Mouse (Mus musculus): ENCODE measurements at regions not wholly inside any gene's neighbourhood (a gene's known extent, or its start where the extent isn't known, plus 50 kb on each side); places are given as distances from the start of the nearest gene placed in this dataset.

DNA sequence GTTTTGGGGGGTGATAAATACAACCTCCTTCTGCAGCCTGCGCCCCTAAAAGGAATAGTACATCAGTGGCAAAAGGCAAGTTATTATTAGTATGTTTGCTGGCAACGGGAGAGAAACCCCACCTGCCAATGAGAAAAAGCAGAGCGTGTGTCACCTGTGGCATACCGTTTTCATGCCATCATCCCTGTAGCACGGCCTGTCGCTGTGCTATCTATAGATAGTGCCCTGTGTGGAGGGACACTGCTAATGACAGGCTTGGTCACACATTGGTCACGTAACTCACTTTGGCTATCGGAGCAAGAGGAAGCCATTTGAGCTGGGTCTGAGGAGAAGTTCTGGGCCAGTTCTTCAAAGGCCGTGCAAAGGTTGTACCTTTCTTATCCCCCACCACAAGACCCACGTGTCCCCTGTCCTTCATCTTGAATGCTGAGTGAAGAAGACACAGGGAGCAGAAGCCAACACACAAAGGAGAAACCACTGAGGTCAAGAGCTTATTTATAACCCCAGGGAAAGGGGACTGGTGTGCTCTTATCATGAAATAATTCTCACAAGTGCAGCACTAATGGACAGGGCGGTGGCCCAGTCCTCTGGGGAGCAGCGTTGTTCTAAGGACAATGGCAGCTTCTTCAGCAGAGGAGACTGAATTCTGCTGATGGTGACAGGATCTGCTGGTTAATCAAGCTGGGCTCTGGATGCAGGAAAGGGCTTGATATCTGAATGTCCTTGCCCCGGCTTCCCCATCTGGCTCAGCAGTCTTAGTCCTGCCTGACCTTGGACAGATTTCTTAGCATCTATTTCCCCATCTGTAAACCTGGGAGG lies 51.9 kb upstream of the Slc38a2 start:
- DNase-seq (ENCODE audit: low read depth in 3 of 3, low spot score in 3 of 3) (no peak), ATAC-seq (ENCODE audit: insufficient read depth) (no peak)
- H3K4me3 ChIP-seq (ENCODE audit: insufficient read depth in 1 of 2, low read depth in 2 of 2, low read length in 2 of 2), result no peak overlapping the region
- no peak for TF ChIP-seq CTCF (IDR thresholded peaks at IDR 0.05; ENCODE audit: low read depth)
- TF ChIP-seq EP300 (IDR thresholded peaks at IDR 0.05; ENCODE audit: low read depth), result no peak
- H3K9me3 ChIP-seq (ENCODE audit: control insufficient read depth, low read length), result no peaks in the 10 kb centered on the region
- H3K27ac ChIP-seq, result no peak overlapping the region
- no peaks in the 10 kb centered on the region for H3K27me3 ChIP-seq (ENCODE audit: control insufficient read depth, insufficient read depth, low read length)
- H3K36me3 ChIP-seq (replicated peaks; ENCODE audit: control insufficient read depth, insufficient read depth, low read depth), result no peaks in the 10 kb centered on the region
- 55% methylated on average over 13 of the region's 13 CpGs for WGBS (ENCODE audit: insufficient replicate concordance)
- H3K9ac ChIP-seq (replicated peaks), result no peak overlapping the region
- H3K4me2 ChIP-seq (ENCODE audit: low read depth), result no peak overlapping the region
- H3K4me1 ChIP-seq (replicated peaks; ENCODE audit: control insufficient read depth in 2 of 2, insufficient read depth in 2 of 2, low read length in 1 of 2), result peaks cover 0 to 3% of the 10 kb centered on the region in 2 experiments; a peak in 2 of 4 replicates

DNA sequence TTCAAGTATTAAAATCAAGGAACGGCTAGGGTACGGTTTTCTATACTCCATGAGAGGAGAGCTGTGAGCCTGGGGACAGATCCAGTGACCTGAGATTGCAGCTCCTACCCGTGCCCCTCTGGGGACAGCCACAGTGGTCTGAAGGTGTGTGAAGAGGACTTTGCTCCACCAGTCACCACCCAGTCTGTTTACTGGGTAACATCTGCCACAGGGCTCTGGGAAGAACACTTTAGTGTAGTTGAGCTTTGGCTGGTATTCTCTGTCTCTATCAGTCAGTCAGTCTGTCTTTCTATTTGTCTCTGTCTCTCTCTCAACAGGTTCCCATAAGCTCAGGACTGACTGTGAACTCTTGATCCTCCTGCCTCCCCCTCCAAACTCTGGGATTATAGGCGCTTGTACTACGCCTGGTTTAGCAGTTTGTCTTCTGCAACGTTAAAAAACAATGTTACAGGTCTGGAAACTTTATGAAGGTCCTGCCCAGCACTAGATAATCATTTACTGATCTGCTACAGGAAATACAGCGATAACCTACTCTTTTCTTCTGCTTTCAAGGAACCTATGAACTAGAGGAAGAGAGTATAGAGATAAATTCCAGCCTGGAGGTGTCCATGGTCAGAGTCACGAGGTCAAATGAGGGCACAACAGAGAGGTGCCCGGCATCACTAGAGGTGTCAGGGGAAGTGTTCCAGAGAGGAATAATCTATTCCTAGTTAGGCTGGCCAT lies 50.2 kb upstream of the Slc38a2 start:
- H3K27ac ChIP-seq, result no peak overlapping the region
- 48% methylated on average over 9 of the region's 9 CpGs for WGBS (ENCODE audit: insufficient replicate concordance)

More for the DNA sequence above, 50.2 kb upstream of the Slc38a2 start:
- no peak for DNase-seq (ENCODE audit: low read depth in 3 of 3, low spot score in 3 of 3)
- ATAC-seq (ENCODE audit: insufficient read depth), result no peak
- H3K36me3 ChIP-seq (replicated peaks; ENCODE audit: control insufficient read depth, insufficient read depth, low read depth), result no peaks in the 10 kb centered on the region
- no peaks in the 10 kb centered on the region for H3K9me3 ChIP-seq (ENCODE audit: control insufficient read depth, low read length)
- TF ChIP-seq EP300 (IDR thresholded peaks at IDR 0.05; ENCODE audit: low read depth), result no peak
- no peak for TF ChIP-seq CTCF (IDR thresholded peaks at IDR 0.05; ENCODE audit: low read depth)
- H3K27me3 ChIP-seq (ENCODE audit: control insufficient read depth, insufficient read depth, low read length), result no peaks in the 10 kb centered on the region
- no peak overlapping the region for H3K9ac ChIP-seq (replicated peaks)
- peaks cover 4 to 6% of the 10 kb centered on the region in 2 experiments for H3K4me1 ChIP-seq (replicated peaks; ENCODE audit: control insufficient read depth in 2 of 2, insufficient read depth in 2 of 2, low read length in 1 of 2)
- H3K4me2 ChIP-seq (ENCODE audit: low read depth), result no peak overlapping the region
- H3K4me3 ChIP-seq (ENCODE audit: insufficient read depth in 1 of 2, low read depth in 2 of 2, low read length in 2 of 2), result no peak overlapping the region

Data from liver, embryonic 14.5 days (tissue).